Mouse (Mus musculus): Measurements from ENCODE around the gene Nox1.

DNA sequence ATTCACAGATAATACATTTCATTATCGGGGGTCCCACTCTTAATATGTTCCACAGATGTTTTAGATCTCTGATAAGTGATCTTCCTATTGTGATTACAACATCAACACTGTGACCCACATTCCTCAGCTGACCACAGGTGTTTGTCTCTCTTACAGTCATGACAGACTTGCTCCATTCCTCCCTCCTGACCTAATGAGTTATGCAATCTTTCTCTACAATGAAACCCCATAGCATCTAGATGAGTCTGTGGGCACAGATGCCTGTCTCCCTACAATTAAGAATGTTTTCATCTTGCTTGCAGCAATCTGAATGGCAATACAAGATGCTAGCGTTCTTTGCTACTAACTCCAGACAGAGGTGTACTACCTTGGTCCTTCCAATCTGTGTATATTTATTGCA lies 61.3 kb downstream of the Nox1 start:
- TF ChIP-seq CTCF (IDR thresholded peaks at IDR 0.05; ENCODE audit: control insufficient read depth, insufficient read depth, low read length): no peak
- TF ChIP-seq POLR2A (IDR thresholded peaks at IDR 0.05; ENCODE audit: borderline replicate concordance, control insufficient read depth, low read depth, low read length): no peak
